Mouse (Mus musculus) embryonic facial prominence, embryonic 11.5 days (tissue): ENCODE measurements around the gene Man1b1. TPM values are rescaled to one million over a fixed set of nuclear protein-coding genes. Genes with fewer than 3 reads are reported as not detected.

Experiments used
- ATAC-seq: fragments of 200-750 bp; cut with Nextera tagmentation; replicated peaks from 2 replicates; pipeline ENCODE4 v1.8.0; 2017; ENCODE audit warnings: low read depth; ENCODE audit not compliant: insufficient number of reproducible peaks, low FRiP score, low TSS enrichment
- DNase-seq: peaks from one replicate; pipeline ENCODE4 v3.0.0-alpha.2; 2015; ENCODE audit warnings: low spot score
- H3K27ac ChIP-seq: fragments of 300-500 bp; sonication (generic); replicated peaks from 2 replicates; pipeline ENCODE4 v1.5.1; 2014; ENCODE audit warnings: mild to moderate bottlenecking, low read depth, low read length, control low read depth
- H3K27me3 ChIP-seq: fragments of 300-500 bp; sonication (generic); 2 replicates; pipeline ENCODE4 v1.6.1; 2014; ENCODE audit warnings: mild to moderate bottlenecking, low read length, moderate library complexity, mixed read lengths; ENCODE audit not compliant: control insufficient read depth, insufficient read depth
- H3K36me3 ChIP-seq: fragments of 300-500 bp; sonication (generic); replicated peaks from 2 replicates; pipeline ENCODE4 v1.6.1; 2014; ENCODE audit warnings: low read depth, mild to moderate bottlenecking, low read length, moderate library complexity, mixed read lengths; ENCODE audit not compliant: control insufficient read depth, insufficient read depth
- H3K4me1 ChIP-seq: fragments of 300-500 bp; sonication (generic); 2 replicates; pipeline ENCODE4 v1.6.1; 2014; ENCODE audit warnings: low read length, mixed read lengths; ENCODE audit not compliant: control insufficient read depth, insufficient read depth
- H3K4me2 ChIP-seq: fragments of 300-500 bp; sonication (generic); 2 replicates; pipeline ENCODE4 v1.6.1; 2014; ENCODE audit warnings: low read depth, mild to moderate bottlenecking, control low read depth, low read length, moderate library complexity
- H3K4me3 ChIP-seq: fragments of 300-500 bp; sonication (generic); 2 replicates; pipeline ENCODE4 v1.5.1; 2014; ENCODE audit warnings: low read depth, low read length, control low read depth
- H3K9ac ChIP-seq: fragments of 300-500 bp; sonication (generic); replicated peaks from 2 replicates; pipeline ENCODE4 v1.6.1; 2014; ENCODE audit warnings: mild to moderate bottlenecking, control low read depth, low read length
- H3K9me3 ChIP-seq: fragments of 300-500 bp; sonication (generic); replicated peaks from 2 replicates; pipeline ENCODE4 v1.6.1; 2016; ENCODE audit warnings: mild to moderate bottlenecking, low read length, inconsistent platforms, mixed read lengths; ENCODE audit not compliant: control insufficient read depth
- WGBS: fragments of 180-500 bp; shearing (Covaris S2); extraction: QIAGEN DNeasy Blood & Tissue Kit; methylation state at CpG from one replicate; pipeline ENCODE4 v1.1.7; 2014; 5-methylcytosine and 5-hydroxymethylcytosine counted together
- polyA plus RNA-seq: library from polyadenylated mRNA; unstranded; fragments of >200 nt; fragmentation: Nextera tagmentation; extraction: Ambion mirVana; gene quantifications from 2 replicates; pipeline ENCODE4 v1.2.1, GENCODE M21; 2014

Gene Man1b1
- polyA plus RNA-seq, 1 experiment from 2014 or later = 92.7 TPM

DNA sequence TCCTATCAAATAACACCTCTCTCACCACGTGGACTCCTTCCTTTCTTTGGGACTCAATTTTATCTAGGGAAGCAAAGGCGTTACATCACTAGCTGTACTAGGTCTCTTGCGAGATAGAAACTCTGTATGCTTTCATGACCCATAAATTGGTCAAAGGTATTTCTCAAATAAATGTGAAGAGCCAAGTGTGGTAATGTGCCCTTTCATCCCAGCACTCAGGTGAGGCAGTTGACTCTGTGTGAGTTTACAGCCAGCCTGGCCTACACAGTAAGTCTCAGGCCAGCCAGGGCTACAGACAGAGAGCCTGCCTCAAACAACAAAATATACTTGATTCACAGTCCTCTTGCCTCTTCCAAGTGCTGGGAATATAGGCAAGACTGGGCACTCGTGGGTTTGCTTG is 27.7 kb downstream of the Man1b1 start:
- Histone ChIP-seq H3K4me2 (no peak overlapping the region), H3K4me1 (peaks cover 6% of the 10 kb centered on the region; the same call in 1 of the 2 replicates), H3K27me3 (peaks cover 12% of the 10 kb centered on the region), H3K9me3 (no peaks in the 10 kb centered on the region), H3K36me3 (no peaks in the 10 kb centered on the region; the same call in 1 of the 2 replicates), H3K27ac (no peak overlapping the region), H3K9ac (no peak overlapping the region), H3K4me3 (no peak overlapping the region)
- 81% methylated on average over 4 of the region's 4 CpGs for WGBS
- no peak for ATAC-seq
- DNase-seq = no peak

DNA sequence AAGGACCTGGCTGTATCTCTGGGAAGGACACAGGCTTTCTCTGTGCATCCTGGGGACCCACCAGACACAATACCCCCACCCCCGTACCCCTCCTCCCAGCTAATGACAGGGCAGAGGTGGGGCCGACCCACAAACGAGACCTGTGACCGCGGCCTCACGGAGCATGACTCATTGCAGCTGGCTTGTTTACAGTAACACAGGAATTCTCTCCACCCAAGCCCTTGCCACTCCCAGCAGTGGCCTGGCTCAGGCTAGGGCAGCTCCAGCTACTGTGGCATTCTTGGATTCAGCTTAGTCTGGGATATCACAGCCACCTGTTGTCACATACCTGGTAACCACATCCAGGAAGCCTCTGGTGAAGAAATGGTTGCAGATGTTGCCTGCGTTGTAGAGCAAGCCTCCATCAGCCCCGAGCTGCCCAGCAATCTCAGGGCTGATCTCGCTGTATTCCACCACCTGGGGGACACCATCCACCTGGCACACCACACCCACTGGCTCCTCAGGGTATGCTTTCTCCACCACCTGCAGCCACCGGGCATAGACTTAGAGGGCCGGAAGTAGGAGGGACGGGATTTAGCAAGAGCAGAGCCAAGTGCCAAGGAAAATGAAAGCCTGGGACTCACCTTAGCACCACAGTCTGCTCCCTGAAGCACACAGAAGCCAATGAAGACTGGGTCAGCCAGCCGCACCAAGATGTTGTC is 31.5 kb downstream of the Man1b1 start:
- WGBS = 54% methylated on average over 13 of the region's 13 CpGs
- DNase-seq (no peak), ATAC-seq (0 out of 2 replicates have a peak, but pooled peaks have one; percentile 4)

DNA sequence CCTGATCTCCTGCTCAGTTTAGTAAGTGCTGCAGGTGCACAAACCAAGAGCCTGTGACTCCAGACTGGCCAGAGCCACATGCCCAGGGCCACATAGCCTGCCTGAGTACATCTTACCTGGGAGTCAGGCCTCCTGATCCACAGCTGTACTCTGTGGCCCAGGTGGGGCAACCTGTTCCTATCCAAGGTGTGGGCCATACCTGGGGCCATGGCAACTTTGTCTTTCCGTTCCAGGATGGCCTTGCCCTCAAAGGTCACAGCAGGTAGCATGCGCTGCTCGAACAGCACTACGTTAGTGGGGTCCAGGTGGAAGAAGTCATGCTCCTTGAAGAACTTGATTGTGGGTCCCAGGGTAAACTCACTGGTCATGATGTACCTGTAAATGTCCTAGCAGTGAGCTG is 32.2 kb downstream of the Man1b1 start:
- Histone ChIP-seq H3K27ac (no peak overlapping the region), H3K4me1 (peaks cover 3% of the 10 kb centered on the region; the same call in 1 of the 2 replicates), H3K4me3 (no peak overlapping the region), H3K27me3 (peaks cover 13% of the 10 kb centered on the region), H3K9me3 (no peaks in the 10 kb centered on the region), H3K9ac (no peak overlapping the region; the same call in 1 of the 2 replicates), H3K4me2 (no peak overlapping the region), H3K36me3 (no peaks in the 10 kb centered on the region)
- 86% methylated on average over 4 of the region's 4 CpGs for WGBS
- no peak for DNase-seq
- ATAC-seq = no peak

More for the DNA sequence above, 31.5 kb downstream of the Man1b1 start:
- peaks cover 13% of the 10 kb centered on the region for H3K27me3 ChIP-seq
- no peak overlapping the region for H3K4me3 ChIP-seq
- no peak overlapping the region for H3K4me2 ChIP-seq
- H3K4me1 ChIP-seq = peaks cover 3% of the 10 kb centered on the region; the same call in 1 of the 2 replicates
- H3K9ac ChIP-seq = no peak overlapping the region; the same call in 1 of the 2 replicates
- no peak overlapping the region for H3K27ac ChIP-seq
- H3K36me3 ChIP-seq = no peaks in the 10 kb centered on the region
- no peaks in the 10 kb centered on the region for H3K9me3 ChIP-seq

DNA sequence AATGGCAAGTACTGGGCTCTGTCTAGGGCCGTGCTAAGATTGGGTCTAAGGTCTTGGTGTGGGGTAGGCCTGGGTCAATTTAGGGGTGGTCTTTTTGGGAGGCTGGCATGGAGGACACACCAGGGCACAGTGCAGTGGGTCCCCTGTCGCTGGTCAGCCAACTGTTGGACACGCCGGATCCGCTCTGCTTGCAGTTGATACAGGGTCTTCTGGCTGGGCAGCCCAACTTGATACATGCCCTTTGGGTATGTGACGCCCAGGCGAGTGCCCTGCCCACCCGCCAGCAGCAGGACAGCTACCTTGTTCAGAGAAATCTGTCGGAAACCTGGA is 32.6 kb downstream of the Man1b1 start:
- H3K9me3 ChIP-seq = no peaks in the 10 kb centered on the region
- peak overlapping the region; percentile 97 for H3K4me2 ChIP-seq
- no peak overlapping the region for H3K27ac ChIP-seq
- WGBS = 19% methylated on average over 9 of the region's 9 CpGs
- H3K36me3 ChIP-seq = no peaks in the 10 kb centered on the region
- ATAC-seq (peak; percentile 30; the same call in 1 of the 2 replicates), DNase-seq (no peak)
- H3K27me3 ChIP-seq = peaks cover 13% of the 10 kb centered on the region
- peak overlapping the region; percentile 54 for H3K4me3 ChIP-seq
- H3K9ac ChIP-seq = peak overlapping the region; percentile 66
- peaks cover 3% of the 10 kb centered on the region; the same call in 1 of the 2 replicates for H3K4me1 ChIP-seq

DNA sequence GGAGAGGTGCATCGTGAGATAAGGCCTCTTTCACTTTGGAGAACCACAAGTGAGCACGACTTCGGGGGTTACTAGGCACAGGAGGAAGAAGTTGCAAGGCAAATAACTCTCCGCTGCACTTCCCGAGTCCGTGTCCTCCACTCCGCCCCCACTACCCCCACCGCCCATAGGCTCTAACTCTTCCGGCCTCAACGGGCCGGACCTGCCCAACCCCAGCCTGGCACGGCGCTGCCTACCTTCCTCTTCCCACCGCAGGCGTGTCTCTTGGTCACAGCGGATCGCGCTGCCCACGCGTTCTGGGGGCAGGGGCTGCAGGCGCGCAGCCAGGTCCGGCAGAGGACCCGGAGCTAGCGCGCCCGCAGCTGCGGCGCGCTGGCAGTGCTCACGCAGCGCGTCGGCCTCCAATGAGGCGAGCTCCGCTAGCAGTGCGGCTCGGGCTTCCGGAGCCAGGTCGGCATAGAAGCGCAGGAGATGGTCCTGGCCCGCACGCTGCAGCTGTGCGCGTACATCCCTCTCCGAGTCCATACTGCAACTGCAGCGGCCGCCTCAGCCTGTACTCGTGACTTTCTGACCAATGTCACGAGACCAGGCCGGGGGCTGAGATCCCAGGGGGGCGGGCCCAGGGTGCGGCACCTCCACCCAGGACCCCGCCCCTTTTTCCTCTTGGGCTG is 33.1 kb downstream of the Man1b1 start, which contains the start of gene Uap1l1:
Uap1l1 (minus strand) TSS at position 592 of the 671 bp plus-strand sequence.
- Histone ChIP-seq H3K4me1 (peaks cover 3% of the 10 kb centered on the region; the same call in 1 of the 2 replicates), H3K36me3 (no peaks in the 10 kb centered on the region), H3K4me2 (peak within 1 kb of the TSS; percentile 97), H3K4me3 (peak within 1 kb of the TSS; percentile 54), H3K9me3 (no peaks in the 10 kb centered on the region), H3K27me3 (peaks cover 13% of the 10 kb centered on the region), H3K27ac (no peak within 1 kb of the TSS), H3K9ac (peak within 1 kb of the TSS; percentile 66)
- WGBS = under 1% methylated on average over 54 of the region's 54 CpGs
- DNase-seq = peak; percentile 76
- peak; percentile 74 for ATAC-seq

DNA sequence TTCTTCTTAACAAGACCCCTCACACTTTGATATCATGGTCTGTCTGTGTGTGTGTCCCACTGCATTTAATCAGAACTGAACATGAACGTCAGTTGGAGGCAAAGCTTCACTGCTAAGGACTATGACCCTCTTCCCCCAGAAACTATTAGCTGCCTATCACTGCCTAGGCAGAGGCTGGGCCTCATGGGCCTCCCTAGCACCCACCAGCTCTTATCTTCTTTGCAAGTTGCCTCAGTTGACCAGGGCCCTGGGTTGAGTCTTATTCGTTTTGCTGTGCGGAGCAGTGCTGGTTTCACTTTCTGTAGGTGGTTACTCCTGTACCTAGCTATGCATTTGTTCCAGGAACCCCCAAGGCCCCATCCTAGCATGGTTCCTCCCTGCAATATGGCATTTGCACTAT is 37.9 kb downstream of the Man1b1 start:
- no peak overlapping the region for H3K9ac ChIP-seq

DNA sequence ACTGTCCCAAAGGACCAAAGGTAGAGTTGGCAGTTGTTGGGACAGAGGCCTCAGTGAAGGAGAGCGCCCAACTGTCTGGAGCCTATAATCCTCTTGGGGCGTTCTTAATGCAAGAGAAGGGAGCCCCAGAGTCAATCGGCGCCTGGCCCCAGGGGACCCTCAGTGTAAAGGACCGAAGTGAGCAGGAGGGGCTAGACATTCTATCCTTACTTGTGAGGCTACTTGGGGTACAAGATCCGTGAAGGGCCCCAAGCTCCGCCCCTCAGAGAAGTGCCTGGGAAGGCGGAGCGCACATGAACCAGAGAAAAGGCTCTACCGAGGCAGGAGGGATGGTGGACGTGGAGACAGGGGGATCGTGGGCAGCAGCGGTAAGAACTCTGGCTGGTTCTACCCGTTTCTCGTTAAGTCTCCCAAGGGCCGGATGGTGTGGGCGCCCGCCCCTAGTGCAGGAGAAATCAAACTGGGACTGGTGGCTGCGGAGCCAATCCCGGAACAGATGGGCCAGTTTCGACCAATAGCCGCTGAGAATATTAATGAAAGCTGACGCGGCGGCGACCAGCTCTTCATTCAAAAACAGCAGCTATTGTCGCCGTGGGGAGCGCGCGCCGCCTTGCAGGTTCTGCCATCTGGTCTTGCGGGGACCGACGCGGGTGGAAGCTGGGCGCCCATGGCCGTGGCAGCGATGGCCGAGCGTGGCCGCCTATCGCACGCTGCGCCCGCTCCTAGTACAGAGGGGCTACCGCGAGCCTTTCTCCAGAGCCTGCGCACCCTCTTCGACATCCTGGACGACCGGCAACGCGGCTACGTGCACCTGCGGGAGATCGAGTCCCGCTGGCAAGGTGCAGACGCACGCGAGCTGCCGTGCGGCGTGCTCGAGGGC is 39.9 kb downstream of the Man1b1 start, which contains the start of gene Sapcd2:
Sapcd2 (plus strand) TSS at position 558 of the 880 bp plus-strand sequence.
- Histone ChIP-seq H3K27me3 (no peaks in the 10 kb centered on the region), H3K27ac (peak within 1 kb of the TSS; percentile 82), H3K4me3 (peak within 1 kb of the TSS; percentile 79), H3K36me3 (no peaks in the 10 kb centered on the region; the same call in none of the 2 replicates), H3K9ac (peak within 1 kb of the TSS; percentile 82), H3K9me3 (no peaks in the 10 kb centered on the region), H3K4me2 (peak within 1 kb of the TSS; percentile 96), H3K4me1 (peaks cover 8% of the 10 kb centered on the region)
- ATAC-seq (peak; percentile 92), DNase-seq (peak; percentile 93)
- WGBS = under 1% methylated on average over 65 of the region's 65 CpGs

More for the DNA sequence above, 37.9 kb downstream of the Man1b1 start:
- H3K27me3 ChIP-seq = no peaks in the 10 kb centered on the region
- H3K27ac ChIP-seq = no peak overlapping the region
- DNase-seq = no peak
- H3K9me3 ChIP-seq = no peaks in the 10 kb centered on the region
- no peak for ATAC-seq
- H3K36me3 ChIP-seq = no peaks in the 10 kb centered on the region
- no peak overlapping the region for H3K4me2 ChIP-seq
- 79% methylated on average over 3 of the region's 3 CpGs for WGBS
- peaks cover 8% of the 10 kb centered on the region for H3K4me1 ChIP-seq
- H3K4me3 ChIP-seq = no peak overlapping the region
